Mouse (Mus musculus) lung, adult 2 months (tissue): ENCODE data around the gene Kpna1.

Source experiments
- CTCF ChIP-seq: fragments of 200-500 bp; IDR thresholded peaks from 2 replicates; pipeline ENCODE4 v1.5.1; 2011; ENCODE audit warnings: mild to moderate bottlenecking, low read length, control low read depth; ENCODE audit not compliant: insufficient read depth
- POLR2A ChIP-seq: fragments of 200-500 bp; IDR thresholded peaks from 2 replicates; pipeline ENCODE4 v1.6.1; 2011; ENCODE audit warnings: low read depth, mild to moderate bottlenecking, control low read depth, low read length, borderline replicate concordance; ENCODE audit errors: extremely low read depth

DNA sequence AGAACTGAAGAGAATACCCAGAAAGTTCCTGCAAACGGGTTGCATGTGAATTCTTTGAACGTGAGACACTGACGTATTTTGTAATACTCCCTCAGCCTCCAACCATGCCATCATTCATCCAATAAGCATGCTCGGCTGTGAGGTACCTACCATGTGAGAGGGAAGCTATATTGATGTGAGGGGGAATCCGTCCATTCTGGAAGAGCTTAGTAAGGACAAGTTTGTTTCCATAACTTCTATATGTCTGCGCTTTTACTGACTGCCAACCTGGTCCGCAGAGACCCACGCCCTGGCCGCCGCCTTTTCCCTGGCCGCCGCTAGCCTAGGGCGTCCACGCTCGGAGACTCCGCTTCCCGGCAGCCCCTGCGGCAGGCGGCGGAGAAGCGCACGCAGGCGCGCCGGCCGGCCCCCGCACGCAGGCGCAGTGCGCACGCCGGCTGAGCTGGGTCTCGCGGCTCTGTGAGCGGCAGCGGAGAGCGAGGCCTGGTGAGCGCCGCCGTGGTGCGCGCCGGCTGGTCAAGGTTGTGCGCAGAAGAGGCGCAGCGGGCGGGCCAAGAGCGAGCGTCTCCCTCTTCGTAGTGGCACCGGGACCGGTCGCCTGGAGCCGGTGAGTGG lies 4.5 kb downstream of the Kpna1 start:
- TF ChIP-seq POLR2A (peak; percentile 82; the same call in 1 of the 2 replicates), CTCF (no peak)
